Mouse (Mus musculus): ENCODE data around the gene Teddm2. TPM values are rescaled to one million over a fixed set of nuclear protein-coding genes. Genes with fewer than 3 reads are reported as not detected.
"Not testable (repeated sequence)": the region's sequence is repeated elsewhere in the genome, so short reads cannot be mapped to it uniquely, and the experiment has no call there.

Teddm2 gene
- total and polyA plus RNA-seq, 3 experiments: 0.08 to 0.22 TPM; not detected in 1

DNA sequence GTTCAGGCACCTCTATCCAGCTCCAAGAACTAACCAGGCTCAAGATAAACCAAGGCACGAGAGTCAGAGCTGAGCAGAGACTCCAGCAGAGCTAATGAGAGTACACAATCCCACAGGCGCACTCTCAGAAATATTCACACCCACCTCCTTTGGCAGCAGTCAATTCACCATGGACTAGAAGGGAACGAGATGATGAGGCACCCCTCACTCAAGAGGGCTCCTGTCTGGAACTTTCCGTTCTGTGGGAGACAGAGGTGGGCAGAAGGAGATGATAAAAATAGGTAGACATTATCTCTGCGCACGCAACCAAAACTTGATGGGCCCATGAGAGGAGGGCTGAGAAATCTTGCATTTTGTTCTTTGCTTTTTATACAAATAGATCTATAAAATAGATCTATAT, 26.0 kb downstream of the Teddm2 start, which contains the start of gene Teddm1b:
Gene Teddm1b, plus strand, starts transcription at position 301 of the 400 bp plus-strand sequence.
- Histone ChIP-seq H3K9ac (ENCODE audit: control insufficient read depth, low read depth, low read length, poor library complexity, severe bottlenecking) (no peak within 1 kb of the TSS), H3K9me3 (replicated peaks; ENCODE audit: insufficient read depth, low read length) (no peaks in the 10 kb centered on the region), H3K27ac (ENCODE audit: control insufficient read depth, low read depth, low read length) (no peak within 1 kb of the TSS), H3K27me3 (ENCODE audit: control insufficient read depth in 1 of 2, insufficient read depth in 2 of 2, low read length in 2 of 2) (no peaks in the 10 kb centered on the region), H3K4me1 (ENCODE audit: control insufficient read depth in 1 of 2, insufficient read depth in 2 of 2, low read length in 2 of 2) (no peaks in the 10 kb centered on the region), H3K79me2 (ENCODE audit: control insufficient read depth, insufficient read depth, low read length, poor library complexity) (no peaks in the 10 kb centered on the region), H3K4me3 (ENCODE audit: control insufficient read depth in 1 of 2, insufficient read depth in 1 of 2, low read depth in 2 of 2, low read length in 2 of 2) (no peak within 1 kb of the TSS), H3K36me3 (ENCODE audit: control insufficient read depth in 1 of 2, insufficient read depth in 2 of 2, low read length in 2 of 2) (no peaks in the 10 kb centered on the region)
- DNase-seq (ENCODE audit: low read depth, low spot score): no peak
- no peak for TF ChIP-seq USF1 (IDR thresholded peaks at IDR 0.05; ENCODE audit: low read depth, low read length)
- no peak for TF ChIP-seq POLR2AphosphoS5 (IDR thresholded peaks at IDR 0.05; ENCODE audit: borderline replicate concordance, low read depth, low read length)

DNA sequence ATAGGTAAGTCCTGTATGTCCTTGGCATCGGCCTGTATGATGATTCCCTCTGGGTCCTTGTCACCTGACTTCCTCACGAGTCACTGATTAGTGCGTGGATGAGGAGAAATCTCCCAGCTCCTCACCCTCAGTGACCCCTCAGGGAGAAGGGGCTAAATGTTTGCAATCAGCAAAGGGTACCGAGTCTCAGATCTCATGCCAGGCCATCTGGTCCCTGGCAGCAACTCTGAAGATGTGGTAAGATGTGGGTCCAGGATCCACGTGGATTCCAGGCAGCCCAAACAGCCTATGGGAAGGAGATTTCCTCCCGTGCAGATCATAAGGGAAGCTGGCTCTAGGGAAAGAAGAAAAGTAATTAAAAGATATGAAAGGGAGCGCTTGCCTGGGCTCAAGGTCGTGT, 44.1 kb downstream of the Teddm2 start:
- no peaks in the 10 kb centered on the region for H3K9me3 ChIP-seq (replicated peaks; ENCODE audit: insufficient read depth, low read length)
- H3K9ac ChIP-seq (ENCODE audit: control insufficient read depth, low read depth, low read length, poor library complexity, severe bottlenecking): no peak overlapping the region
- no peak overlapping the region for H3K4me3 ChIP-seq (ENCODE audit: control insufficient read depth in 1 of 2, insufficient read depth in 1 of 2, low read depth in 2 of 2, low read length in 2 of 2)
- H3K36me3 ChIP-seq (ENCODE audit: control insufficient read depth in 1 of 2, insufficient read depth in 2 of 2, low read length in 2 of 2): no peaks in the 10 kb centered on the region
- H3K4me1 ChIP-seq (ENCODE audit: control insufficient read depth in 1 of 2, insufficient read depth in 2 of 2, low read length in 2 of 2): no peaks in the 10 kb centered on the region
- no peak overlapping the region for H3K27ac ChIP-seq (ENCODE audit: control insufficient read depth, low read depth, low read length)
- no peaks in the 10 kb centered on the region for H3K27me3 ChIP-seq (ENCODE audit: control insufficient read depth in 1 of 2, insufficient read depth in 2 of 2, low read length in 2 of 2)
- DNase-seq (ENCODE audit: low read depth, low spot score): no peak
- H3K79me2 ChIP-seq (ENCODE audit: control insufficient read depth, insufficient read depth, low read length, poor library complexity): no peaks in the 10 kb centered on the region
- no peak for TF ChIP-seq KAT2A (conservative IDR thresholded peaks at IDR 0.05; ENCODE audit: low read depth, low read length)
- no peak for TF ChIP-seq MYC (IDR thresholded peaks at IDR 0.05; ENCODE audit: low read depth, low read length)
- TF ChIP-seq NRF1 (IDR thresholded peaks at IDR 0.05; ENCODE audit: insufficient read depth, low read depth, low read length, poor library complexity, severe bottlenecking): no peak
- no peak for TF ChIP-seq NELFE (IDR thresholded peaks at IDR 0.05; ENCODE audit: low read depth, low read length)
- TF ChIP-seq MYB (IDR thresholded peaks at IDR 0.05; ENCODE audit: low read depth, low read length): no peak
- TF ChIP-seq RCOR1 (IDR thresholded peaks at IDR 0.05; ENCODE audit: low read depth, low read length): no peak
- TF ChIP-seq USF1 (IDR thresholded peaks at IDR 0.05; ENCODE audit: low read depth, low read length): no peak
- TF ChIP-seq ETS1 (IDR thresholded peaks at IDR 0.05; ENCODE audit: low read depth, low read length): no peak
- TF ChIP-seq BHLHE40 (IDR thresholded peaks at IDR 0.05; ENCODE audit: borderline replicate concordance, low read depth, low read length): no peak
- no peak for TF ChIP-seq POLR2AphosphoS5 (IDR thresholded peaks at IDR 0.05; ENCODE audit: borderline replicate concordance, low read depth, low read length)
- no peak for TF ChIP-seq MEF2A (IDR thresholded peaks at IDR 0.05; ENCODE audit: extremely low read depth, insufficient replicate concordance, low read depth, low read length, poor library complexity, severe bottlenecking)

DNA sequence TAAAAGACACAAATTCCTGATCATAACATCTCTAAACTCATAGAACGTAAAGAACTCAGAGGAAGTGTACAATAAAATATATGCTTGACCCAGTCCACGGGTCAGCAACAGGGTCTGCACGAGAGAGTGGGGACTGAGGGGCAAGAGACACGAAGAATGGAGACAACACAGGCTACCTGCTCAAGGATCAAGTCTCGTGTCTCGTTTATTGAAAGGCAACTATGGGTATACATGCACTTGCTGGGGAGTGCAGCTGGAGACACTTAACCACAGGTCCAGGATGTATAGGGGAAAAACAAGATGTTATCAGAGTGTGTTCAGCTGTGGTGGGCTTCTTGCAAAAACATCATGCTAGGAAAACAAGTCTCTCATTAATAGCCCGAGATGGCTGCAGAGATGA, 47.3 kb downstream of the Teddm2 start:
- not testable (repeated sequence) for DNase-seq (ENCODE audit: low read depth, low spot score)

More for the DNA sequence above, 47.3 kb downstream of the Teddm2 start:
- not testable (repeated sequence) for H3K79me2 ChIP-seq (ENCODE audit: control insufficient read depth, insufficient read depth, low read length, poor library complexity); H3K4me1 ChIP-seq (ENCODE audit: control insufficient read depth in 1 of 2, insufficient read depth in 2 of 2, low read length in 2 of 2); H3K9ac ChIP-seq (ENCODE audit: control insufficient read depth, low read depth, low read length, poor library complexity, severe bottlenecking); H3K9me3 ChIP-seq (replicated peaks; ENCODE audit: insufficient read depth, low read length); H3K4me3 ChIP-seq (ENCODE audit: control insufficient read depth in 1 of 2, insufficient read depth in 1 of 2, low read depth in 2 of 2, low read length in 2 of 2); H3K36me3 ChIP-seq (ENCODE audit: control insufficient read depth in 1 of 2, insufficient read depth in 2 of 2, low read length in 2 of 2); H3K27ac ChIP-seq (ENCODE audit: control insufficient read depth, low read depth, low read length); H3K27me3 ChIP-seq (ENCODE audit: control insufficient read depth in 1 of 2, insufficient read depth in 2 of 2, low read length in 2 of 2)

All from MEL (cell line).